Mouse (Mus musculus) heart, embryonic 10.5 days (tissue): ENCODE measurements around the gene Osmr. TPM values are rescaled to one million over a fixed set of nuclear protein-coding genes. Genes with fewer than 3 reads are reported as not detected.
A peak's percentile ranks its signal among the peaks of the same experiment; 100 is the strongest.

ENCODE experiments used
- DNase-seq: peaks from one replicate; pipeline ENCODE4 v3.0.0-alpha.2; 2017; ENCODE audit warnings: low spot score
- H3K27ac ChIP-seq: fragments of 300-500 bp; sonication (generic); 2 replicates; pipeline ENCODE4 v1.5.1; 2016; ENCODE audit warnings: mild to moderate bottlenecking
- H3K27me3 ChIP-seq: fragments of 300-500 bp; sonication (generic); 2 replicates; pipeline ENCODE4 v1.6.1; 2016; ENCODE audit warnings: mild to moderate bottlenecking; ENCODE audit not compliant: poor library complexity, insufficient read depth, severe bottlenecking
- H3K36me3 ChIP-seq: fragments of 300-500 bp; sonication (generic); 2 replicates; pipeline ENCODE4 v1.6.1; 2016; ENCODE audit warnings: mild to moderate bottlenecking, moderate library complexity
- H3K4me1 ChIP-seq: fragments of 300-500 bp; sonication (generic); 2 replicates; pipeline ENCODE4 v1.6.1; 2016; ENCODE audit warnings: mild to moderate bottlenecking
- H3K4me3 ChIP-seq: fragments of 300-500 bp; sonication (generic); 2 replicates; pipeline ENCODE4 v1.5.1; 2016; ENCODE audit warnings: mild to moderate bottlenecking, moderate library complexity
- H3K9me3 ChIP-seq: fragments of 300-500 bp; sonication (generic); 2 replicates; pipeline ENCODE4 v1.6.1; 2016; ENCODE audit warnings: mild to moderate bottlenecking, moderate library complexity
- WGBS: fragments of 180-500 bp; shearing (Covaris S2); methylation state at CpG from one replicate; pipeline ENCODE4 v1.1.7; 2016; 5-methylcytosine and 5-hydroxymethylcytosine counted together
- polyA plus RNA-seq: library from polyadenylated mRNA; unstranded; fragments of >200 nt; fragmentation: Nextera tagmentation; extraction: Ambion mirVana; gene quantifications from 2 replicates; pipeline ENCODE4 v1.2.1, GENCODE M21; 2016

Gene Osmr
- polyA plus RNA-seq, 1 experiment from 2014 or later, result 0.54 TPM

DNA sequence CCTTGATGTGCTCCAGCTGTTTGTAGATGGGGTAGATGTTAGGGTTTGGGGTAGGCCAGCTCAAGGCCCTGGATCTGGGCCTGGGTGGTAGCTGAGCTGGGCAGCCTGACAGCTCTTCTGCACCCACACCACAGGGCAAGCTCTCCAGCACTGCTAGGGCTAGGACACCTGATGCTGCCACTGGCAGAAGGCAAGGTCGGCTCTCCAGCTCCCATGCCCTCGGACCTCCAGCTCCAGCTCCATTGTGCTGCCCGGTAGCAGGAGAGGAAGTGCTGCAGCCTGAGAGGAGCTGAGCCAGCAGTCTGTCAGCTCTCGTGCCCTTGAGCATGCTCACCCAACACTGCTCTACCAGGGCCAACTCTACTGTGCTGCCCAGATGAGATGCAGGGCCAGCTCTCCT lies 8.3 kb upstream of the Osmr start:
- H3K36me3 ChIP-seq, result no peaks in the 10 kb centered on the region
- DNase-seq, result no peak
- no peaks in the 10 kb centered on the region for H3K9me3 ChIP-seq
- no peak overlapping the region for H3K4me3 ChIP-seq
- H3K27ac ChIP-seq, result no peak overlapping the region
- no peaks in the 10 kb centered on the region for H3K27me3 ChIP-seq
- H3K4me1 ChIP-seq, result peaks cover 6% of the 10 kb centered on the region; the same call in 1 of the 2 replicates
- WGBS, result 63% methylated on average over 4 of the region's 4 CpGs

DNA sequence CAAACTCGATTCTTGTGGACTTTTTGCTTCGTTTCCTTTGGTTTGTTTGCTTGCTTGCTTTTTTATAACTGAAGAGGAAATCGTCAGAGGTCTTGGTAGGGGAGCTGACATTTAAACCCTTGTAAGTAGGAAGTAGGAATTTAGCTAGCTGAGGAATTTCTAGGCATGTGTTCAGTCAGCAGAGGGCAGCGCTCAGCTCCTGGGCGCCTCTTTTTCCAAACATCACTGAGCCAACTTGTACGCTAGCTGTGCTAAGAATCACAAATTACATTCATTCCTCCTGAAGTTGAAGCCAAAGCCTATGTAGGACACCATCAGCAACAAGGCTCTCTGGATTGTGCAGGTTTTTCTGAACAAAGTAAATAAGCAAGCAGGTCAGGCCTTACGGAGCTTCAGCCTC lies 7.4 kb upstream of the Osmr start:
- Histone ChIP-seq H3K9me3 (no peaks in the 10 kb centered on the region), H3K27ac (no peak overlapping the region), H3K27me3 (no peaks in the 10 kb centered on the region), H3K36me3 (no peaks in the 10 kb centered on the region), H3K4me3 (no peak overlapping the region), H3K4me1 (peaks cover 6% of the 10 kb centered on the region; the same call in 1 of the 2 replicates)
- 36% methylated on average over 7 of the region's 7 CpGs for WGBS
- DNase-seq, result no peak

GRCm38 (mm10) chr15:6881211-6881610 lies 6.4 kb upstream of the Osmr start:
- Histone ChIP-seq H3K36me3 (no peaks in the 10 kb centered on the region), H3K9me3 (no peaks in the 10 kb centered on the region), H3K27me3 (peaks cover 4% of the 10 kb centered on the region; the same call in 1 of the 2 replicates), H3K4me1 (peaks cover 6% of the 10 kb centered on the region; the same call in 1 of the 2 replicates), H3K27ac (no peak overlapping the region), H3K4me3 (no peak overlapping the region)
- no peak for DNase-seq
- 80% methylated on average over 9 of the region's 9 CpGs for WGBS

GRCm38 (mm10) chr15:6873807-6874600 lies 765 bp downstream of the Osmr start:
- H3K9me3 ChIP-seq, result no peaks in the 10 kb centered on the region
- H3K4me1 ChIP-seq, result peaks cover 21% of the 10 kb centered on the region
- no peaks in the 10 kb centered on the region for H3K36me3 ChIP-seq
- peak overlapping the region; percentile 69 for H3K4me3 ChIP-seq
- peaks cover 40% of the 10 kb centered on the region for H3K27me3 ChIP-seq
- 2% methylated on average over 52 of the region's 52 CpGs for WGBS
- peak overlapping the region; percentile 75 for H3K27ac ChIP-seq
- no peak for DNase-seq

DNA sequence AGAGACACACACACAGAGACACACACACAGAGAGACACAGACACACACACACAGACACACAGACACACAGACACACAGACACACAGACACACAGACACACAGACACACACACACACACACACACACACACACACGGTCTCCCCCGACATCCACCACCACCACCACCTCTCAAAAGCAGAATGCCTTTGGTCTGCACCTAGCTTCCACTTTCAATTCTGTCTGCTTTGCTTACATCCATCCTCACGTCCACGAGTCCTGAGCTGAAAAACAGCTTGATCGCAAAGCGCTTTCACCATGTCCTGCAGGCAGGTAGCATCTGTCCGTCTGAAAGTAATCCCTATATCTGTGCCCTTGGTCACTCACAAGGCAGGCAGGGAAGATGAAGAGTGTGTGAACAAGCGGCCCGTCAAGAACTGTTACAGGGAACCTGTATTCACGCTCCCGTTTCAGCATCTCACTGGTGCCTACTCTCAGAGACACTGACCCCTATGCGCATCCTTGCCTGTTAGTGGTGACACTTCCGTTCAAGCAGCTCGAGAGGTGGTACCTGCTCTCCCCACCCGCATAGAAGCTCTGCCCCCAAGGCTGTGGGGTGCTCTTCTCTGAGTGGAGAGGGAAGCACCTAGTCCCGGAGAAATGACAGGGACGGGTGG lies 1.5 kb downstream of the Osmr start:
- 26% methylated on average over 17 of the region's 17 CpGs for WGBS
- Histone ChIP-seq H3K9me3 (no peaks in the 10 kb centered on the region), H3K27me3 (peaks cover 40% of the 10 kb centered on the region), H3K27ac (no peak overlapping the region), H3K36me3 (no peaks in the 10 kb centered on the region), H3K4me3 (peak overlapping the region; percentile 69), H3K4me1 (peaks cover 21% of the 10 kb centered on the region)
- no peak for DNase-seq

DNA sequence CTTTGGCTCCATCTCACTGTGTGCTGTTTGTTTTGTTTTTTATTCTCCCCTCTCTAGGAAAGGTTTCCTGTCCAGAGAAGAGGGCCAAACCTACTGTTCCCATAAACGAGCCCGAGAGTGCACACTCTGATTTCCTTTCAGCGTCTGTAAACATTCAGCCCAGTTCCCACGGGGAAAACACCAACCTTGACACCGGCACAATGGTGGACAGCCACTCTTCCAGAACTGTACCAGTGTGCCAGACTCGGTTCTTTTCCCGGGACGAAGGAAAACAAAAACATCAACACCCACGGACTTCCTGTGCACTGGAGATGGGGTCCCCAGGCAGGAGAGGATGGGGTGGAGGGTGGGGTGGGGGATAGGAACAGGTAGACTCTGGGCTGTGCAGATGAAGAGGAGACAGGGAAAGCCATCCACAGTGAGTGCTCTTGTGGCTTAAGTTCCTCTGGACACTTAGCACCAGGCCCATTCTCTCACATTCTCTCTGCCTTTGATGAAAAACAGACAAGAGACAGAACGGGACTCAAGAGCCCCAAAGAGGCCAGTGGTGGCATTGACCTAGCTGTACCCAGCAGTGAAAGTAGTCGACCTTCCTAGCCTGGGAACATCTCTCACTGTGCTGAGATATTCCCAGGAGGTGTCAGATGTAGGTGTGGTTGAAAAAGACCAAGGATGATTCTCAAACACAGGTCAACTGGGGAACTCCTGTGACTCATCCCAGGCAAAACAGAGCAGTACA lies 3.0 kb downstream of the Osmr start:
- DNase-seq, result no peak
- Histone ChIP-seq H3K27me3 (peaks cover 40% of the 10 kb centered on the region), H3K4me1 (peaks cover 21% of the 10 kb centered on the region), H3K9me3 (no peaks in the 10 kb centered on the region), H3K27ac (no peak overlapping the region), H3K36me3 (no peaks in the 10 kb centered on the region), H3K4me3 (no peak overlapping the region)
- 46% methylated on average over 11 of the region's 11 CpGs for WGBS

DNA sequence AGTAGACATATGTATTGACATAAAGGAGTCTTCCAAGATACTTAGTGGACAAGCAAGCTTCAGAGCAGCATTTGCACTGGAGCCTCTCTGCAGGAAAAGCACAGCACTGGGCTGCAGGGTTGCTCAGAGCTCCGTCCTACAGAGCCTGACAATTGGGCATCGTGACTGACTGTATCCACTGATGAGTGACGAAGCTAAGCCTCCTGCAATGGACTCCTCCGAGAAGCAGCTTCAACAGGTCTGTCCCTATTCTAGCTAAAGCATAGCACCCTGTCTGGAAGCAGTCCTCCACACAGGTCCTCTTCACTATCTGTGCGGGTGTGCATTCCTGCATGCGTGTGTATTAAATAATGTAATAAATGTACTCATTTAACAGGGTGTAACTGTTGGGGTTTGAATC lies 7.9 kb downstream of the Osmr start:
- no peak overlapping the region for H3K27ac ChIP-seq
- no peaks in the 10 kb centered on the region for H3K36me3 ChIP-seq
- 0 out of 2 replicates have a peak, but pooled peaks cover 3% of the 10 kb centered on the region for H3K27me3 ChIP-seq
- H3K9me3 ChIP-seq, result no peaks in the 10 kb centered on the region
- WGBS, result 70% methylated on average over 6 of the region's 6 CpGs
- DNase-seq, result no peak
- peaks cover 7% of the 10 kb centered on the region; the same call in 1 of the 2 replicates for H3K4me1 ChIP-seq
- H3K4me3 ChIP-seq, result no peak overlapping the region

GRCm38 (mm10) chr15:6862125-6862524 lies 12.6 kb downstream of the Osmr start:
- H3K27ac ChIP-seq, result peak overlapping the region; percentile 72
- peak overlapping the region; percentile 35 for H3K4me3 ChIP-seq

GRCm38 (mm10) chr15:6861617-6862016 lies 13.2 kb downstream of the Osmr start:
- H3K4me1 ChIP-seq, result peaks cover 12% of the 10 kb centered on the region; the same call in 1 of the 2 replicates
- peak overlapping the region; percentile 72 for H3K27ac ChIP-seq
- no peaks in the 10 kb centered on the region for H3K27me3 ChIP-seq
- H3K36me3 ChIP-seq, result no peaks in the 10 kb centered on the region
- no peaks in the 10 kb centered on the region for H3K9me3 ChIP-seq
- peak overlapping the region; percentile 35; the same call in 1 of the 2 replicates for H3K4me3 ChIP-seq
- 37% methylated on average over 7 of the region's 7 CpGs for WGBS
- peak; percentile 81 for DNase-seq

More at GRCm38 (mm10) chr15:6862125-6862524, 12.6 kb downstream of the Osmr start:
- Histone ChIP-seq H3K36me3 (no peaks in the 10 kb centered on the region), H3K27me3 (no peaks in the 10 kb centered on the region), H3K4me1 (peaks cover 12% of the 10 kb centered on the region; the same call in 1 of the 2 replicates), H3K9me3 (no peaks in the 10 kb centered on the region)
- WGBS, result 71% methylated on average over 4 of the region's 4 CpGs
- no peak for DNase-seq

GRCm38 (mm10) chr15:6859781-6860180 lies 15.0 kb downstream of the Osmr start:
- 83% methylated on average over 7 of the region's 7 CpGs for WGBS
- Histone ChIP-seq H3K36me3 (no peaks in the 10 kb centered on the region), H3K27me3 (no peaks in the 10 kb centered on the region), H3K4me1 (peaks cover 12% of the 10 kb centered on the region; the same call in 1 of the 2 replicates), H3K27ac (no peak overlapping the region), H3K4me3 (no peak overlapping the region), H3K9me3 (no peaks in the 10 kb centered on the region)
- no peak for DNase-seq

- H3K27me3 ChIP-seq, result no peaks in the 10 kb centered on the region
- no peak overlapping the region for H3K4me3 ChIP-seq
- peaks cover 12% of the 10 kb centered on the region; the same call in 1 of the 2 replicates for H3K4me1 ChIP-seq
- no peaks in the 10 kb centered on the region for H3K36me3 ChIP-seq
- no peak for DNase-seq
- no peak overlapping the region for H3K27ac ChIP-seq
- H3K9me3 ChIP-seq, result no peaks in the 10 kb centered on the region
- WGBS, result 90% methylated on average over 4 of the region's 4 CpGs
These were observed 15.9 kb downstream of the Osmr start for GRCm38 (mm10) chr15:6858871-6859270.

GRCm38 (mm10) chr15:6857270-6857905 lies 17.4 kb downstream of the Osmr start:
- no peak for DNase-seq
- no peaks in the 10 kb centered on the region for H3K9me3 ChIP-seq
- no peak overlapping the region for H3K27ac ChIP-seq
- H3K4me1 ChIP-seq, result peaks cover 12% of the 10 kb centered on the region; the same call in 1 of the 2 replicates
- H3K27me3 ChIP-seq, result no peaks in the 10 kb centered on the region
- WGBS, result 81% methylated on average over 9 of the region's 9 CpGs
- no peak overlapping the region for H3K4me3 ChIP-seq
- no peaks in the 10 kb centered on the region for H3K36me3 ChIP-seq
